Mouse (Mus musculus) heart, embryonic 10.5 days (tissue): ENCODE results near the gene Utrn. TPM values are rescaled to one million over a fixed set of nuclear protein-coding genes. Genes with fewer than 3 reads are reported as not detected.

ENCODE experiments used
- DNase-seq: peaks from one replicate; pipeline ENCODE4 v3.0.0-alpha.2; 2017; ENCODE audit warnings: low spot score
- H3K27ac ChIP-seq: fragments of 300-500 bp; sonication (generic); 2 replicates; pipeline ENCODE4 v1.5.1; 2016; ENCODE audit warnings: mild to moderate bottlenecking
- H3K27me3 ChIP-seq: fragments of 300-500 bp; sonication (generic); 2 replicates; pipeline ENCODE4 v1.6.1; 2016; ENCODE audit warnings: mild to moderate bottlenecking; ENCODE audit not compliant: poor library complexity, insufficient read depth, severe bottlenecking
- H3K36me3 ChIP-seq: fragments of 300-500 bp; sonication (generic); 2 replicates; pipeline ENCODE4 v1.6.1; 2016; ENCODE audit warnings: mild to moderate bottlenecking, moderate library complexity
- H3K4me1 ChIP-seq: fragments of 300-500 bp; sonication (generic); 2 replicates; pipeline ENCODE4 v1.6.1; 2016; ENCODE audit warnings: mild to moderate bottlenecking
- H3K4me3 ChIP-seq: fragments of 300-500 bp; sonication (generic); 2 replicates; pipeline ENCODE4 v1.5.1; 2016; ENCODE audit warnings: mild to moderate bottlenecking, moderate library complexity
- H3K9me3 ChIP-seq: fragments of 300-500 bp; sonication (generic); 2 replicates; pipeline ENCODE4 v1.6.1; 2016; ENCODE audit warnings: mild to moderate bottlenecking, moderate library complexity
- WGBS: fragments of 180-500 bp; shearing (Covaris S2); methylation state at CpG from one replicate; pipeline ENCODE4 v1.1.7; 2016; 5-methylcytosine and 5-hydroxymethylcytosine counted together
- polyA plus RNA-seq: library from polyadenylated mRNA; unstranded; fragments of >200 nt; fragmentation: Nextera tagmentation; extraction: Ambion mirVana; gene quantifications from 2 replicates; pipeline ENCODE4 v1.2.1, GENCODE M21; 2016

Utrn gene
- polyA plus RNA-seq, 1 experiment from 2014 or later, result 65.2 TPM

- Histone ChIP-seq H3K4me1 (no peaks in the 10 kb centered on the region), H3K36me3 (no peaks in the 10 kb centered on the region), H3K4me3 (no peak overlapping the region), H3K27ac (no peak overlapping the region), H3K27me3 (no peaks in the 10 kb centered on the region), H3K9me3 (no peaks in the 10 kb centered on the region)
- DNase-seq, result no peak
- WGBS, result 80% methylated on average over 10 of the region's 10 CpGs
These were observed 529.2 kb downstream of the Utrn start for GRCm38 (mm10) chr10:12339704-12340558.

DNA sequence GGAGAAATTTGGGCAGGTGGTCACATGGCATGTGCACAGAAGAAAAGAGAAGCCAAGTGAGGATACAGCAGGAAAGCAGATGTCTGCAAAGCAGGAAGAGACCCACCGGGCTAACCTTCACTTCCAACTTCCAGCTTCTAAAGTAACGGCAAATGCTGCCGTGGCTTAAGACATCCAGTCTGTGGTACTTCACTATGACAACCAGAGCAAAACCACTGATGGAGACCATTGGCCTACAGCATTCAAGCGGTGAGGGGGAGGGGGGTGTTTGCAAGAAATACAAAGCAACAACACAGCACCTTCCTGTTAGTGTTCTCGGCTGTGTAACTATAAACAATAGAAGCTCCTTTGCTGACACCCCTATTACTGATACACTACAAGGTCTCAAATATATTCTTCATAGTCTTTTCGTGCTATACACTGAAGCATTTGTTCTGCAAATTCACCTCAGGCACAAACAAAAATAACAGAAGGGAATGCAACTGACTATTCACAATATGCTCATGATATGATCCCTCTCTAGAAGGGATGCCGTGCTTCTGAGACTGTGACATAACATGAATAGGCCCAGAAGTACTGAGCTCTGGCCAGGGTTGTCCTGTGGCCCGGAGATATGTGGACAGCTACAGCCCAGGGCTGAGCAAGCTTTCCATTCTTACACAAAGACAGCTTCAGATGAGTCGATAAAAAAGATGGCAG, 530.0 kb downstream of the Utrn start:
- H3K27me3 ChIP-seq, result no peaks in the 10 kb centered on the region
- 80% methylated on average over 9 of the region's 9 CpGs for WGBS

More for the DNA sequence above, 530.0 kb downstream of the Utrn start:
- H3K36me3 ChIP-seq, result no peaks in the 10 kb centered on the region
- no peak overlapping the region for H3K27ac ChIP-seq
- H3K4me3 ChIP-seq, result no peak overlapping the region
- no peak for DNase-seq
- H3K9me3 ChIP-seq, result no peaks in the 10 kb centered on the region
- no peaks in the 10 kb centered on the region for H3K4me1 ChIP-seq

Other genes starting within 250 kb of the Utrn start
- 5.3 and 6.0 TPM in 2 replicates for gene Stx11, start 94.9 kb upstream of the Utrn start, polyA plus RNA-seq
- 39.0 and 42.9 TPM in 2 replicates for gene Sf3b5, start 136.0 kb upstream of the Utrn start, polyA plus RNA-seq
- gene Plagl1, start 191.1 kb upstream of the Utrn start, polyA plus RNA-seq, result 206 and 245 TPM in 2 replicates